Comparison of ENCODE assay signal across 20 mouse cellular contexts in the genomic region with DNA sequence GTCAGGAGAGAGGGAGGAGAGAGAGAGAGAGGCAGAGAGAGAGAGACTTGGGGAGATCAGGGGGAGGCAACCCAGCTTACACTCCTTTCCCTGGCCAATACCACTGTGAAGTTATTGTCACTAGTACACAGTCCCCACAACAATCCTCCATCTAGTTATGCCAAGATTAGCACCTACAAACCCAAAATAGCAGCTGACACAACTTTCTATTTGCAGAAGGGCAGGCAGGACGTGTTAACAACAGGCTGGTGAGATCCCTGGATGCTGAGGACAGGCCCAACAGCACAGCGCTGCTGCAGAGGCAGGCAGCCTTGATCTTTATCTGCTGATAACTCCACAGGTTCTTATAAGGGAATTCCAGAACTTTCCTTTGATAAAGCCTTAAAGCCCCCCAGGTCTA. TPM values are rescaled to one million over a fixed set of nuclear protein-coding genes. Genes with fewer than 3 reads are reported as not detected.
DNase-seq lines count a peak whose midpoint lies in the region; ATAC-seq and TF ChIP-seq lines count a peak whose summit lies in the region.
"Had no signal": no experiment of that assay in that cellular context is flagged by ENCODE, and none has a peak within 500 bp of the region (broad histone marks: within the 10 kb centered on the region; RNA-seq: fewer than 3 reads in every experiment).

No protein-coding gene starts in this region.

- H3K36me3 ChIP-seq in lung, embryonic 16.5 days (ENCODE audit: control insufficient read depth, insufficient read depth, low read length): no peaks in the 10 kb centered on the region
- H3K36me3 ChIP-seq in heart, embryonic 14.5 days (ENCODE audit: control insufficient read depth, insufficient read depth, low read length): no peaks in the 10 kb centered on the region; the same call in 1 of the 2 replicates
- H3K36me3 ChIP-seq: limb, embryonic 15.5 days; liver, embryonic 15.5 days; neural tube, embryonic 13.5 days; stomach, embryonic 15.5 days had no signal

- H3K9me3 ChIP-seq in lung, embryonic 16.5 days (ENCODE audit: control insufficient read depth, low read length): no peaks in the 10 kb centered on the region
- no peaks in the 10 kb centered on the region for H3K9me3 ChIP-seq in heart, embryonic 14.5 days (ENCODE audit: control insufficient read depth, low read length)
- H3K9me3 ChIP-seq: limb, embryonic 15.5 days; liver, embryonic 15.5 days; neural tube, embryonic 13.5 days; stomach, embryonic 15.5 days had no signal

- 17% methylated on average over 2 of the region's 2 CpGs for WGBS in lung, embryonic 16.5 days
- WGBS in lung, adult 2 months: 18% methylated on average over 2 of the region's 2 CpGs
- WGBS in heart, embryonic 14.5 days: 2% methylated on average over 2 of the region's 2 CpGs

- no peak overlapping the region for H3K4me2 ChIP-seq in lung, embryonic 16.5 days (ENCODE audit: low read depth, low read length)
- peak overlapping the region; percentile 36 for H3K4me2 ChIP-seq in heart, embryonic 14.5 days (ENCODE audit: low read length)
- H3K4me2 ChIP-seq: limb, embryonic 15.5 days; liver, embryonic 15.5 days; neural tube, embryonic 13.5 days; stomach, embryonic 15.5 days had no signal

- no peaks in the 10 kb centered on the region for H3K27me3 ChIP-seq in lung, embryonic 16.5 days (ENCODE audit: control insufficient read depth, insufficient read depth, low read depth, low read length)
- no peaks in the 10 kb centered on the region for H3K27me3 ChIP-seq in heart, embryonic 14.5 days (ENCODE audit: control insufficient read depth, insufficient read depth, low read length)
- H3K27me3 ChIP-seq: limb, embryonic 15.5 days; neural tube, embryonic 13.5 days; stomach, embryonic 15.5 days had no signal

- H3K4me3 ChIP-seq in lung, embryonic 16.5 days (ENCODE audit: low read length): no peak overlapping the region
- no peak overlapping the region for H3K4me3 ChIP-seq in lung, adult 2 months (replicated peaks; ENCODE audit: extremely low read depth, low read depth, low read length)
- H3K4me3 ChIP-seq in heart, embryonic 14.5 days (ENCODE audit: control insufficient read depth in 1 of 2, insufficient read depth in 1 of 2, low read depth in 1 of 2, low read length in 2 of 2): no peak overlapping the region
- H3K4me3 ChIP-seq: limb, embryonic 15.5 days; liver, embryonic 15.5 days; neural tube, embryonic 13.5 days; stomach, embryonic 15.5 days had no signal

- no peak for TF ChIP-seq CTCF in lung, adult 2 months (IDR thresholded peaks at IDR 0.05; ENCODE audit: insufficient read depth, low read length)

- ATAC-seq in lung, embryonic 16.5 days (ENCODE audit: low read depth): peak; percentile 6; the same call in 1 of the 2 replicates
- peak; percentile 73 for ATAC-seq in heart, embryonic 14.5 days (ENCODE audit: insufficient number of reproducible peaks, insufficient read depth, low FRiP score, low read depth)
- no peak for ATAC-seq in megakaryocyte, adult 5-6 weeks (ENCODE audit: poor library complexity, severe bottlenecking)

- TF ChIP-seq POLR2A in lung, adult 2 months (IDR thresholded peaks at IDR 0.05; ENCODE audit: borderline replicate concordance, extremely low read depth, low read depth, low read length): no peak

- no peak for DNase-seq in lung, adult 2 months
- peak; percentile 78 to 83 for DNase-seq in heart, adult 9 months (ENCODE audit: low spot score in 2 of 2)
- DNase-seq in lung, postnatal 10 days: peak; percentile 52
- no peak for DNase-seq in layer of hippocampus, postnatal 25 days (ENCODE audit: extremely low spot score in 1 of 2, low spot score in 1 of 2)
- DNase-seq in cerebellum, postnatal 36 days: no peak
- DNase-seq: cerebellum, adult 11 months; cerebellum, postnatal 25 days; gastrocnemius, postnatal 14 days; kidney, adult 11 months; midbrain, embryonic 14.5 days; right cerebral cortex, postnatal 14 days; thymus, adult 2 months had no signal

- peaks cover 17% of the 10 kb centered on the region for H3K4me1 ChIP-seq in lung, embryonic 16.5 days (replicated peaks; ENCODE audit: control insufficient read depth, insufficient read depth, low read length)
- H3K4me1 ChIP-seq in lung, adult 2 months (ENCODE audit: control insufficient read depth, insufficient read depth, low read length): no peaks in the 10 kb centered on the region
- H3K4me1 ChIP-seq in heart, embryonic 14.5 days (ENCODE audit: control insufficient read depth in 2 of 2, insufficient read depth in 2 of 2, low read length in 2 of 2): peaks cover 11 to 44% of the 10 kb centered on the region in 2 experiments
- H3K4me1 ChIP-seq: stomach, embryonic 15.5 days had no signal

- peak overlapping the region; percentile 2; the same call in 1 of the 2 replicates for H3K27ac ChIP-seq in lung, embryonic 16.5 days (ENCODE audit: low read length)
- H3K27ac ChIP-seq in heart, embryonic 14.5 days (replicated peaks in 1 of 2; ENCODE audit: control insufficient read depth in 1 of 2, insufficient read depth in 1 of 2, low read depth in 2 of 2, low read length in 2 of 2): peak overlapping the region; percentile 91 to 93
- H3K27ac ChIP-seq: limb, embryonic 15.5 days; liver, embryonic 15.5 days; neural tube, embryonic 13.5 days; stomach, embryonic 15.5 days had no signal

- H3K9ac ChIP-seq in lung, embryonic 16.5 days (ENCODE audit: low read length): no peak overlapping the region
- H3K9ac ChIP-seq in heart, embryonic 14.5 days (ENCODE audit: low read length): 0 out of 2 replicates have a peak overlapping the region, but pooled peaks have one; percentile 18
- H3K9ac ChIP-seq: limb, embryonic 15.5 days; liver, embryonic 15.5 days; neural tube, embryonic 13.5 days; stomach, embryonic 15.5 days had no signal

RNA-seq across cellular contexts. Expression of a gene that starts 3.4 kb away (rescaled TPM):
- 127 and 131 TPM in 2 replicates for polyA plus RNA-seq in lung, embryonic 16.5 days (2015; fragmentation: Nextera tagmentation; extraction: Ambion mirVana)
- 37.7 and 48.2 TPM in 2 replicates for polyA plus RNA-seq in lung, adult 2 months (2012; rRNA removed)
- 142 and 146 TPM in 2 replicates for polyA plus RNA-seq in heart, embryonic 14.5 days (2014; fragmentation: Nextera tagmentation; extraction: Ambion mirVana)
- total RNA-seq in megakaryocyte, adult 5-6 weeks (2015): 0.09 TPM in 1 of 2 replicates, not detected in the other
- total RNA-seq in megakaryocyte, adult 5-6 weeks (2017): 0.04 TPM in 2 replicates
- 1 to 10 TPM; 4.3 to 7.0 TPM for total RNA-seq in layer of hippocampus, postnatal 25 days (2021)
- total RNA-seq: megakaryocyte progenitor cell, adult 5-6 weeks had no signal

Comparison
In these comparisons a context has a peak if more than half of its experiments do, and no peak if none do; other contexts are left out.
1. DNase-seq: peak in heart, adult 9 months (2 of 2) and lung, postnatal 10 days (single experiment); none in lung, adult 2 months (single experiment), layer of hippocampus, postnatal 25 days (0 of 2) and cerebellum, postnatal 36 days (0 of 2).